Mouse (Mus musculus): Measurements from ENCODE around the gene Gm498.

Gene Gm498

GRCm38 (mm10) chr7:143866538-143866937, at the start of gene Gm498:
Gene Gm498 (plus strand): TSS chr7:143866838.
- DNase-seq (ENCODE audit: low spot score in 2 of 2): no peak

GRCm38 (mm10) chr7:143819201-143819600, 47.4 kb upstream of the Gm498 start:
- DNase-seq (ENCODE audit: low spot score in 2 of 2): no peak

- DNase-seq (ENCODE audit: low spot score in 2 of 2): no peak
Observed at GRCm38 (mm10) chr7:143821241-143821640, 45.4 kb upstream of the Gm498 start.

- DNase-seq (ENCODE audit: low spot score in 2 of 2): peak; percentile 97 to 99
Observed at GRCm38 (mm10) chr7:143822375-143823265, 44.0 kb upstream of the Gm498 start, which contains the start of the genes Nadsyn1 and Dhcr7. Gene Nadsyn1 (minus strand): TSS chr7:143822849. Gene Dhcr7 (plus strand): TSS chr7:143823145.

GRCm38 (mm10) chr7:143823266-143823605, 43.4 kb upstream of the Gm498 start:
- DNase-seq (ENCODE audit: low spot score in 2 of 2): no peak

GRCm38 (mm10) chr7:143826985-143827384, 39.7 kb upstream of the Gm498 start:
- no peak for DNase-seq (ENCODE audit: low spot score in 2 of 2)

GRCm38 (mm10) chr7:143829504-143830331, 36.9 kb upstream of the Gm498 start:
- DNase-seq (ENCODE audit: low spot score in 2 of 2): peak; percentile 96 to 97

GRCm38 (mm10) chr7:143830399-143830798, 36.2 kb upstream of the Gm498 start:
- DNase-seq (ENCODE audit: low spot score in 2 of 2): peak in 1 of 2 experiments; percentile 19

- no peak for DNase-seq (ENCODE audit: low spot score in 2 of 2)
Observed at GRCm38 (mm10) chr7:143832196-143832595, 34.4 kb upstream of the Gm498 start.

GRCm38 (mm10) chr7:143832611-143833010, 34.0 kb upstream of the Gm498 start:
- no peak for DNase-seq (ENCODE audit: low spot score in 2 of 2)

- DNase-seq (ENCODE audit: low spot score in 2 of 2): no peak
Observed at GRCm38 (mm10) chr7:143833581-143834190, 33.0 kb upstream of the Gm498 start.

- no peak for DNase-seq (ENCODE audit: low spot score in 2 of 2)
Observed at GRCm38 (mm10) chr7:143834316-143834715, 32.3 kb upstream of the Gm498 start.

- no peak for DNase-seq (ENCODE audit: low spot score in 2 of 2)
Observed at GRCm38 (mm10) chr7:143834972-143835371, 31.7 kb upstream of the Gm498 start.

- no peak for DNase-seq (ENCODE audit: low spot score in 2 of 2)
Observed at GRCm38 (mm10) chr7:143837705-143838358, 28.8 kb upstream of the Gm498 start.

GRCm38 (mm10) chr7:143840121-143840520, 26.5 kb upstream of the Gm498 start:
- DNase-seq (ENCODE audit: low spot score in 2 of 2): no peak

GRCm38 (mm10) chr7:143841301-143841700, 25.3 kb upstream of the Gm498 start:
- DNase-seq (ENCODE audit: low spot score in 2 of 2): no peak

GRCm38 (mm10) chr7:143848127-143848767, 18.4 kb upstream of the Gm498 start:
- DNase-seq (ENCODE audit: low spot score in 2 of 2): no peak

- no peak for DNase-seq (ENCODE audit: low spot score in 2 of 2)
Observed at GRCm38 (mm10) chr7:143848768-143849482, 17.7 kb upstream of the Gm498 start.

GRCm38 (mm10) chr7:143868874-143869273, 2.2 kb downstream of the Gm498 start:
- no peak for DNase-seq (ENCODE audit: low spot score in 2 of 2)

GRCm38 (mm10) chr7:143883717-143884116, 17.1 kb downstream of the Gm498 start:
- DNase-seq (ENCODE audit: low spot score in 2 of 2): no peak
